Mouse (Mus musculus): Measurements from ENCODE around the gene Prss53. TPM values are rescaled to one million over a fixed set of nuclear protein-coding genes. Genes with fewer than 3 reads are reported as not detected.
"Not testable (repeated sequence)": the region's sequence is repeated elsewhere in the genome, so short reads cannot be mapped to it uniquely, and the experiment has no call there.

Prss53 gene
- total RNA-seq, 1 experiment from 2014 or later, result 0.27 TPM

DNA sequence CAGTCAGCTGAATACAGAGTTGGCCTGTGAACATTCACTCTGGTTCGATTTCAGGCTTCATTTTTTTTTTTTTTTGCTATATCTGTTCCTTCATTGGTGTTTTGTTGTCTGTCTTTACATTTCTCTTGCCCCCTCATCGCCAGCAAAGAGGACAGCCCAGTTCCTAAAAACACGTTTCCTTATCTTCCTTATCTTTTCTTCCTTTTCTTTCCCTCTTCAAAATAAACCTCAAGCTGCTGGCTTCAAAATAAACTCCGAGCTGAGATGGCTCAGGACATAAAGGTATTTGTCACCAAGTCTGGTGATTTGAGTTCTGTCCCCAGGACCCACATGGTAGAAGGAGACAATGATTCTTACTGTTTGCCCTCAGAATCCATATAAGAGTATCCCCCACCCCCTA lies 22.2 kb upstream of the Prss53 start:
- ATAC-seq (replicated peaks; ENCODE audit: low read depth, poor library complexity, severe bottlenecking), result no peak

DNA sequence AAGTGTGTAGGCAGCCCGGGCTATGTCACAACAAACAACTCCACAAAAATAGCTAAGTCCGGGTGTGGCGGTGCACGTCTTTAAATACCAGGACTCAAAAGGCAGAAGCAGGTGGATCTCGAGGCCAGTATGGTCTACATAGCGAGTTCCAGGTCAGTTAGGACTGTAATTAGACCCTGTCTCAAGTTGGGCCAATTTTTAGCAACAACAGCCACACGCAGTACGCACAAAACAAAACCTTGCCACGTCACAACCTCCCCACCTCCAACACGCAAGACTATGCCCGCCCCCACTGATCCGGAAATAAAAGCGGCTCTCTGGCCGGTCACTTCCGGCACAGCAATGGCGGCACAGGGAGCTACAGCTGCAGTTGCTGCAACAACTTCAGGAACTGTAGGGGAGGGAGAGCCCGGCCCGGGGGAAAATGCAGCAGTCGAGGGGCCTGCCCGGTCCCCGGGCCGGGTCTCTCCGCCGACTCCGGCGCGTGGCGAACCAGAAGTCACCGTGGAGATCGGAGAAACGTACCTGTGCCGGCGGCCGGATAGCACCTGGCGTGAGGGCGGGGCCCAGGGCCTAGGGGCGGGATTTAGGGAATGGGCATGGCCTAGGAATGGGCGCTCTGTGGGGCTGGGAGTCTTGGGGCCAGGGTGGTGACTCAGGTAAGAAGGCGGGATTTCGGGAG lies 21.6 kb upstream of the Prss53 start, which contains the start of gene Kat8:
Gene Kat8, plus strand, starts transcription at position 327 of the 682 bp plus-strand sequence.
- peak; percentile 99 for ATAC-seq (replicated peaks; ENCODE audit: low read depth, poor library complexity, severe bottlenecking)

DNA sequence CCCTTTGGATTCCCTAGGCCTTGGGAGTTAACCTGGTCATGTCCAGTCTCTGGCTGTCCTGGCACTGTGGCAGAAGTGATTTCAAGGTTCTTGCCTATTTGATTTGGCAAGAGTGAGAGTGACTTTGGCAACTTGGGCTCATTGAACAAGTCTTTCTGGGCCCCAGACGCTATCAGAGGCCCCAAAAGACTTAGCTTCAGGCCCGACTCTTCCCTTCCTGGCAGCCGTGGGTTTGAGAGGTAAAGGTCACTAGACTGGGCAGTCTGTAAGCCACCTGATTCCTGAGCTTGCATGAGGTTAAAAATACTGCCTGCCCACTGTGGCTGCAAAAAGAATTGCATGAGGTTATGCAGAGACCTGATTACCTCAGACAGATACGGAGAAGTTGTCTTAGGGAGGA lies 17.9 kb upstream of the Prss53 start:
- no peak for ATAC-seq (replicated peaks; ENCODE audit: low read depth, poor library complexity, severe bottlenecking)

DNA sequence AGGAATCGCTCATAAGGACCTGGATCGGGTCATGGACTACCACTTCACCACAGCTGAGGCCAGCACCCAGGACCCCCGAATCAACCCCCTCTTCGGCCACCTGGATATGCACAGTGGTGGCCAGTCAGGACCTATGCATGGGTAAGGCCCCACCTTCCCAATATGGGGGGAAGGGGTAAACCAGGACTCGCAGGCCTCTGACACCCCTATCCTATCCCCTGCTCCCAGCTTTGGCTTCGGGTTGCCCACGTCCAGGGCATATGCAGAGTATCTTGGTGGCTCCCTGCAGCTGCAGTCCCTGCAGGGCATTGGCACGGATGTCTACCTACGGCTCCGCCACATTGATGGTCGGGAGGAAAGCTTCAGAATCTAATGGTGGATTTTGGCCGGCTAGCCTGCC lies 17.2 kb upstream of the Prss53 start:
- no peak for ATAC-seq (replicated peaks; ENCODE audit: low read depth, poor library complexity, severe bottlenecking)

DNA sequence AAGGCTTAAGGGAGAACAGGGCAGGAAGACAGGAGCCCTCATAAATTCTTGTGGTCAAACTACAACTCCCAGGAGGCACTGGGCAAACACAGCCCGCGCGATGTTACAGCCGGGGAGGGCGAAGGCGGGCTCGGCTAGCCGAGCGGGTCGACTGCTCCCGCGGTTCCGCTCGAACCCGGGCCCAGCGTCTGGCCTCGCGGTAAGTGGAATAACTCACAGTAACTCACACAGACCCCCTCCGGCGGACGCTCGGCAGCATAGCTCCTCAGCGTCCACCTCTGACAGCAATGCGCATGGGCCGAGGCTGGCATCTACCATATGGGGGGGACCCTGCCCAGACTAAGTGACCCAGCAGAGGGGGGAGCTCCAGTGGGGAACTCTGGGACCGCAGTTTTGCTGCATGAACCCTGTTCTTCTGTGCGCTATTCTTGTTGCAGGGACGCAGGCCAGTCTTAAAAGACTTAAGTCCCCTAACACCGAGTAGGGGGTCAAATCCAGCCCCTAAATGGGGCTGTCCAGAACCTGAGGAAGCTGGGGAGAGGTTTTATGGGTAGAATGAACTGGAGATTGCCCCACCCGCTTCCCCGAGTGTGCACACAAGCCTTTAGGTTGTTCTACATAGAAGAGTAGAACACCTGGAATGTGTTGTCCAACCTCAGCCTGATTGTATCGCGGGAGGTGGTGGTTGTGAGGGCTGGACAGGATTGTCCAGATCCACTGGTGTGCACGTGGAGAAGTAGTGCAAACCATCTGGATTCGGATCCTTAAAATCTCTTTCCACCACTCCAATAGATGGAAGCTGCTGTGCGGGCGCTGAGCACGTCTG lies 13.4 kb upstream of the Prss53 start, which contains the start of gene Bckdk:
Gene Bckdk, plus strand, starts transcription at position 112 of the 826 bp plus-strand sequence.
- ATAC-seq (replicated peaks; ENCODE audit: low read depth, poor library complexity, severe bottlenecking), result peak; percentile 89

DNA sequence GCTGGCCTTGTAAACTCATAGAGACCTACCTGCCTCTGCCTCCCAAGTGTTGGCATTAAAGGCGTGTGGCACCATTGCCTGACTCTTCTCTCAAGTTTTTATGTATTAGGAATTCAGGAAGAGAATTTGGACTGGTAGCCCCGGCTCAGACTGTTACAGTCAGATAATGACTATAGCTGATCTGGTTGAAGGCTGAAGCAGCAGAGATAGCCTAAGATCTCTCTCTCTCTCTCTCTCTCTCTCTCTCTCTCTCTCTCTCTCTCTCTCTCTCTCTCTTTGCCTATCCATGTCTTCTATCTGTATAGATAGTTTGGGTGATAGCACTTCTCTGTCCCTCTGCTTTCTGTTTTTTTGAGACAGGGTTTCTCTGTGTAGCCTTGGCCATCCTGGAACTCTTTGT lies 11.0 kb upstream of the Prss53 start:
- no peak for ATAC-seq (replicated peaks; ENCODE audit: low read depth, poor library complexity, severe bottlenecking)

DNA sequence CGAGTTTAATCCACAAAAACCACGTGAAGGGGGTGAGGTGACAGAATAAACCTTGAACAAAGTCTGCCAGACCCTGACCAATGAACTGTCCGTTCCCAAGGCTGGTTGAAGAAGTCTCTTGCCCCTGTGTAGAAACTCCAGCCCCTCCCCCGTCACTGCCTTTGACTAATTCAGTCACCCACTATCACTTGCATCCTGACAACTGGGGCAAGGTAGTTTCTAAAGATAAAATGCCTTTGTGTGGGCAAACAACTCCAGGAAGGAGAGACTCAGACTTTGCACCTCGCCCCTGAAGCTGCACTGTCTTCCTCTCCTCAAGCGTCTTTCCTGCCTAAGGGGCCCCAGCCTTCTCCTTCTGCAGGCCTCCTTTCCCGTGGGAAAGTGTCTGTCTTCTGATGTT lies 9.2 kb upstream of the Prss53 start:
- ATAC-seq (replicated peaks; ENCODE audit: low read depth, poor library complexity, severe bottlenecking), result no peak

DNA sequence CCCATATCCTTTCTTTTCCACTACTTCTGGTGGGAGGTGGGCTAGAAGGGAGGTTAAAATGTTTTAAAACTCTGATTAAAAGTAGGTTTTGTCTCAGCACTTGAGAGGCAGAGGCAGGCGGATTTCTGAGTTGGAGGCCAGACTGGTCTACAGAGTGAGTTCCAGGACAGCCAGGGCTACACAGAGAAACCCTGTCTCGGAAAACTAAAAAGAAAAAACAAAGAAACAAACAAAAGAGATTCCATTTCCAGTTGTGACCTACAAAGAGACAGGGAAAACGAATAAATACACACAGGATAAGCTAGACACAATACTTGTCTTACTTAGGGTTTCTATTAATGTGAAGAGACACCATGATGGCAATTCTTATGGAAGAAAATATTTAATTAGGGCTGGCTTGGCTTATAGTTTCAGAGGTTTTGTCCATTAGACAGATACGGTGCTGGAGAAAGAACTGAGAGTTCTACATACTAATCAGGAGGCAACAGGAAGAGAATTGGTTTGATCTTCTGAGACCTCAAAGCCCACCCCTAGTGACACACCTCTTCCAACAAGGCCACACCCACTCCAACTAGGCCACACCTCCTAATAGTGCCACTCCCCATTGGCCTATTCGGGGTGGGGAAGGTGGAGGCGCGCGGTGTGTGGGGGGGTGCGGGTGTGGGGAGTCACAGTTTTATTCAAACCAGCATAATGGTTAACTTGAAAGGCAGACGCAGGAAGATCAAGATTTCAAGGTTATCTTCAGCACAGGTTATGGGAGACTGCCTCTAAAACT lies 7.6 kb upstream of the Prss53 start:
- no peak for ATAC-seq (replicated peaks; ENCODE audit: low read depth, poor library complexity, severe bottlenecking)

DNA sequence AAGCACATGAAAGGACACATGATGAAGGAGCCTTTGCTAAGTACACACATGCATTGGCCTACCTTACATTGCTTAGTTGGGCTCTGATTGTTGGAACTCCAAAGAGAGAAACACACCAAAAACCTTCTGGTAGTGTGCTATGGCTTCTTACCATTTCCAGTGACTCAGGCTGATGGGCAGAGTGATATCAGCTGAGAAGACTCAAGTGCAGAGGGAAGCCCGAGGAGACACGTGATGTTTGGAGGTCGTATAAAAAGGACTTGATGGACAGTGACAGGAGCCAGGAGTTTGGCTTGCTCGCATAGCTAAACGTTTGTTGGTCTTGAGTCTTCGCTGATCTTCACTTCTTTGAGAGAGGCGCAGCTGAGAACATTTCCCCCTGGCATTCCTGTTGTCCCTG lies 6.8 kb upstream of the Prss53 start:
- no peak for ATAC-seq (replicated peaks; ENCODE audit: low read depth, poor library complexity, severe bottlenecking)

DNA sequence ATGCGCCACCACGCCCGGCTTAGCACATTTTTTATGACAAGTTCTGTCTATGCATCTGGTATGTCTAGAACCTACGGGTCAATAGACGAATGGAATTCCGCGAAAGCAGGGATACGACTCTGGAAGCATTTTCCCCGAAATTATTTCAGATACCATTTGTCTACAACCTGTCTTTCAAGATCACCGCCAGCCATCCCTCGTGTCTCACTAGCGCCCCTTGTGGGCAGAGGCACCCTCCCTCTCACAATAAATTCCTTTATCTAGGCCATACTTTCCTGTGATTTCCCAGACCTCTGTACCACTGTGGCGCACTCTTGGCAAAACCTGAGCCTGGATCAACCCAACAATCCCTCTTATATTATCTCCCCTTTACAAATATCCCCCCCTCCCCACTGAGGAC lies 5.6 kb upstream of the Prss53 start:
- no peak for ATAC-seq (replicated peaks; ENCODE audit: low read depth, poor library complexity, severe bottlenecking)

DNA sequence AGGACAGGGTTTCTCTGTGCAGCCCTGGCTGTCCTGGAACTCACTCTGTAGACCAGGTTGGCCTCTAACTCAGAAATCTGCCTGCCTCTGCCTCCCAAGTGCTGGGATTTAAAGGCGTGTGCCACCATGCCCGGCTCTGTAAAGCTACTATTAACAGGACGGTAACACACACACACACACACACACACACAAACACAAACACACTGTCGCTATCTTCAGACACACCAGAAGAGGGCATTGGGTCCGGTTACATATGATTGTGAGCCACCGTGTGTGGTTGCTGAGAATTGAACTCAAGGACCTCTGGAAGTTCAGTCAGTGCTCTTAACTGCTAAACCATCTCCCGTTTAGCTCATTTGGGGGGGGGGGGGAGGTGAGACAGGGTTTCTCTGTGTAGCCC lies 5.1 kb upstream of the Prss53 start:
- ATAC-seq (replicated peaks; ENCODE audit: low read depth, poor library complexity, severe bottlenecking), result not testable (repeated sequence)

DNA sequence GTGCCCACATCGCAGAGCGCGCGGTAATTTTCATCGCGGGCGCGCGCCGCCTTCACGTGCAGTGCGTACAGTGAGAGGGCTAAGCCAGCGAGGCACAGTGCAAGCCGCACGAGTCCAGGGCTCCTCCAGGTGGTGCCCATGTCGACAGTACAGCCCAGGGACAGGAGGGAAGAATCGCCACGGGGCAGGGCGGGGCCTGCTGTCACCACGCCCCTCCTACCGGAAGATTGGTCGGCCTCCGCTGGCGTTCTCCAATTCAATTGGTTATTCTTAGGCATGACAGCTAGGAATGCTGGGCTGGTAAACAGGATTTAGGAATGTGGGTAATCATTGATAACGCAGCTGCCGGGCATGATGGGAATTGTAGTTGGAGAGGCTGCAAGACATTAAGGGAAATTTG lies 4.7 kb upstream of the Prss53 start, which contains the start of the genes Gm21974 and Vkorc1:
Gene Gm21974, minus strand, starts transcription at position 13 of the 400 bp plus-strand sequence.
Gene Vkorc1, minus strand, starts transcription at position 176 of the 400 bp plus-strand sequence.
- ATAC-seq (replicated peaks; ENCODE audit: low read depth, poor library complexity, severe bottlenecking), result peak; percentile 95

DNA sequence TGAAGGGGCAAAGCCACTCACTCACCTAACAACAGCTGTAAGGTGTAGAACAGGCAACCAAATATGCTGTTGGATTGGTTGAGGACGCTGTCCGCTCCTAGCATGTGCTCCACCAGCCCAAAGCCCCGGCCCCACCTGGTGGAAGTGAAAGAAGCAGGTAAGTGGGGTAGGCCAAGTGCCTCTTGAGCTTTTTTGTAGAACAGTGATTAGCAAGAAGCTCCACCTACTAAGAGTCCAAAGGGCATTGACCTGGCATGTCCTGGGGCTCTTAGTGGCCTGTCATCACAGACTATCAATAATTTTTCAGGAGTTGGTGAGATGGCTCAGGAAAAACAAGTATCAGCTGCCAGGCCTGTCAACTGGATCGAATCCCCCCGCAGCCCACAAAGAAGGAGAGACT lies 3.7 kb upstream of the Prss53 start:
- ATAC-seq (replicated peaks; ENCODE audit: low read depth, poor library complexity, severe bottlenecking), result no peak

DNA sequence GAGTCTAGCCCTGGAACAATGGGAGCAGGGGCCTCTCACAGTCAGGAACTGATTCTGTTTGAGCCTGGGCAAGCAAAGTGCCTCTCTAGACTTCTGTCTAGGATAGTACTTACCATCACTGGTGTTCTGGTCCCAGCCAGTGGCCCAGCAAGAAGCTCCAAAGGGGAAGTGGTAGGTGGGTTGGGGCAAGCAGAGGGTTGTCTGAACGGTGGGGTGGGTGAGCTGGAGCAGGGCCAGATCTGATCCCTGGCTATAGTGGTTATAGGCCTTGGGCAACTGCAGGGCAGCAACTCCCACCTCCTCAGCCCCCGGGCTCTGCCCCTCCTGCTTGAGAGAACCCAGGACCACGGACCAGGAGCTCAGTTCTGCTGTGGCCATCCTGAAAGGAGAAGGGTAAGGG lies 1.9 kb downstream of the Prss53 start:
- peak; percentile 55 for ATAC-seq (replicated peaks; ENCODE audit: low read depth, poor library complexity, severe bottlenecking)

DNA sequence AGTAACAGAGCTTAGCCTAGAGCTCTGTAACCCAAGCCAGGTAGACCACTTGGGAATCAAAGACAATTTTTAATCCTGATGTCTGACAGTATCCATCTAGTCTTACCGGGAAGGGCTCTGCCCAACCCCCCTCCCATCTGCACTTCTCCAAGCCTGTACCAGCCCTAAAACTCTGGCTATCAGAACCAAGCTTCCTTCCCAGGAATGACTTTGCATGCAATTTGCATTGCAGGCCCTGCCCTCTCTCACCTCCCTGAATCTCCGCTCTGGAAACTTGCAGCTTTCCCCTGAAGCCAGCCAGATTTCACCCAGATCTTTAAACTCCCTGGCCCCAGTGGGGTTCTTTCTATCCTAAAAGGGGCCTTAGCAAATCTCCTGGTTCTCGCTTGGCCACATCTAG lies 3.0 kb downstream of the Prss53 start:
- no peak for ATAC-seq (replicated peaks; ENCODE audit: low read depth, poor library complexity, severe bottlenecking)

DNA sequence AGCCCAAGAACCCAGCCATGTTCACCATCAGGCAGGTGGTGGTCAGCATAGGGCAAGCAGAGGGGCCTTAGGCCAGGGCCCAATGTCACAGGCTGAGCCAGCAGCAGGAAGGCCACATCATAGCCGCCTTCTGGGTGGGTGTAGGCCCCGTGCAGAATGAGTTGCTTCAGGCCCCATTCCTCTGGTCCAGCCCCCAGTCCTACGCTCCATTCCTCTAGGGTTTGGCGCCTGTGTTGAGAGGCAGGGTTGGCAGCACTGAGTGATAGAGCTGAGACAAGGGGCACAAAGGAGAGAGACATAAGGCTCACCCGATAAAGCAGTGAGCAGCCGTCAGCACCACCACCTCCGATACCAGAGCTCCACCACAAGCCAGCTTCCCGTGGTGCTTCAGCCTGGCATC lies 3.6 kb downstream of the Prss53 start:
- ATAC-seq (replicated peaks; ENCODE audit: low read depth, poor library complexity, severe bottlenecking), result no peak

DNA sequence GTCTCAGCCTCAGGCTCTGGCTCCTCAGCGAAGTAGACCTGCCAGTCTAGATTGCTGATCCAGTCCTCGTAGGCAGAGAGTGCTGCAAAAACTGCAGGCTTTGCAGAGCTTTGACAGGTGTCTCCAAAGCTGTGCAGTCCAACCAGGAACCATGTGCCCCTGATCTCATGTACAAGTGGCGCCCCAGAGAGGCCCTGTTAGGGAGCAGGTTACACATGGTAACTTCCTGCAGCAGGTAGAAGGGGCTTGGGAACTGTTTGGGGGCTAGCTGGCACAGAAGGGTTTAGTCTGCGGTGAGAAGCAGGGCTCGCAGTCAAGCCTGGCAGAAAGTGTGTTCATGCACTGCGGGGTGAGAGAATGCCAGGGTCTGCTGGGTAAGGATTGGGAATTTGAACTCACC lies 4.2 kb downstream of the Prss53 start:
- no peak for ATAC-seq (replicated peaks; ENCODE audit: low read depth, poor library complexity, severe bottlenecking)

DNA sequence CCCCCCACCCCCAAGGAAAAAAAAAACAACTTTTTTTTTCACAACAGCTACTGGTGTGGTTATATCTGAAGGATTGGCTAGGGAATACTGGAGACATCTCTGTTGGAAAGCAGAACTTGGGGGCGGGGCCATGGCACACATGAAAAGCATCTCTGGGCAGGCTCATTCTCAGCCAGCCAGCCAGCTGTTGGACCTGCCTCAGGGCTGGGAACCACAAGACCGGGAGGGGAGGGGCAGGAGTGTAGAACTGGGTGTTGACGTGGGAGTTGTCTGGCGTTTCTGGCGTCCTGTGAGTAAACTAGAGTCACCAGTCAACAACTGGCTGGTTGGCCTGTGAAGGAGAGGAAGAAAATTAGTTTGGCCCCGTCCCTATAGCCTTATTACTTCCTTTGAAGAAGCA lies 4.8 kb downstream of the Prss53 start:
- peak; percentile 39; the same call in 1 of the 2 replicates for ATAC-seq (replicated peaks; ENCODE audit: low read depth, poor library complexity, severe bottlenecking)

DNA sequence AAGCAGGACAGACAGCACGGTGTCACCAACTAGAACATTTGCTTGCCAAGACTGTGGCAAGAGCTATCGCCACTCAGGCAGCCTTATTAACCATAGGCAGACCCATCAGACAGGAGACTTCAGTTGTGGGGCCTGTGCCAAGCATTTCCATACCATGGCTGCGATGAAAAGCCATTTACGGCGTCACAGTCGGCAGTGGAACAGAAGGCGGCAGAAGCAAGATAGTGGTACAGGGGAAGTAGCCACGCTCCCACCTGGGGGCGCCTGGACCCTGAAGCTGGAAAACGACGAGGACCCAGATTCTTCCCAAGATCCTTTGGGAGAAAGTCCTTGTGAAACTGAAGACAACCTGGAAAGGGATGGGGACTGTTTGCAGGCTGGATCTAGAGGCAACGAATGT lies 10.3 kb downstream of the Prss53 start:
- no peak for ATAC-seq (replicated peaks; ENCODE audit: low read depth, poor library complexity, severe bottlenecking)

DNA sequence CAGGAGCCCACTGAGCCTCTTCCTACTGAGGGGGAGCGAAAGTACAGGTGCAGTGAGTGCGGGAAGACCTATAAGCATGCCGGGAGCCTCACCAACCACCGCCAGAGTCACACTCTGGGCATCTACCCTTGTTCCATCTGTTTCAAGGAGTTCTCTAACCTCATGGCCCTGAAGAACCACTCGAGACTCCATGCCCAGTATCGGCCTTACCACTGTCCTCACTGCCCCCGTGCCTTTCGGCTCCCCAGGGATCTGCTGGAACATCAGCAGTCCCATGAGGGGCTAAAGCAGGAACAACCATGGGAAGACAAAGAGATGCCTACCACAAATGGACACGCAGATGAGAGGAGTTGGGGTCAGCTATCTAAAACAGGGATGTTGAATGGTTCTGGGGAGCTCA lies 11.5 kb downstream of the Prss53 start:
- no peak for ATAC-seq (replicated peaks; ENCODE audit: low read depth, poor library complexity, severe bottlenecking)
